Mouse (Mus musculus): ENCODE measurements at regions not wholly inside any gene's neighbourhood (a gene's known extent, or its start where the extent isn't known, plus 50 kb on each side); places are given as distances from the start of the nearest gene placed in this dataset.

DNA sequence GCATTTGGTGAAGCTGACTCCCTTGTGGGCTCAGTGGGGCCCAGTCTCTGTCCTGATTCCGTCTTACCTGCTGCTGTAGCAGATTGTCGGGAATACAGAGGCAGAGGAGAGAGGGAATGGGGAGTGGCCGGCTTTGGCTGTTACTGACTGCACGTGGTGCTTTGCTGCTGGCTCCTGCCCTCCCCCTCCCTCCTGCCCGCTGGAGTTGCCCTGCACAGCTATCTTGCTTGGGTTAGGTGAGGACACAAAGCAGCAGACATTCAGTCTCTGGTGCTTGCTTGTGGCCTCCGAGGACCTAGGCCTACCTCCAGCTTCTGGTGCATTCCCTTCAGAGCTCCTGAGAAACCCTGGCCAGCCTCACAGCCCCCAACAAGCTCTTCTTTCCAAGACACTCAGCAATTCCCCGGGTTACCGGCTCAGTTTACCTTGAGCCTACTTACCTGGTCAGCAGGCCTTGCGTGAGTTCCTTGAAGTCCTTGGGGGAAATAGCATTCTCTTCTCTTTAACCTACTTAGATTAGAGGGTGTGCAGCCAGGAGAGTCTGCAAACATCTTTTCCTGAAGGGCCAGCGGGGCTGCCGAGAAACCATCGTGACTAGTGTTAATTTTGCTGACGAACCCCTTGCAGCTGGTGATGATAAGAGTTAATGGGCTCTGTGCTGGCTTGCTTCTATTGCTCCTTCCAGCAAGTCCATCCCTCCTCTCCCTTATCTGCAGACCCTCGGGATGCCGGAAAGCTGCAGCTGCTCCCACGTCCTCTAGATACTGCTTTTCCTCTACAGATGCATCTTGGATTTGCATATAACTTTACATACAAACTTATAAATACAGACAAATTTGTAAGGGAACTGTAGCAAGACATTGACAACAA, 1176.2 kb upstream of the A1bg start:
- TF ChIP-seq POLR2A (IDR thresholded peaks at IDR 0.05; ENCODE audit: control insufficient read depth in 1 of 2, insufficient read depth in 1 of 2, low read depth in 1 of 2, low read length in 2 of 2, poor library complexity in 1 of 2) (no peak), EP300 (IDR thresholded peaks at IDR 0.05; ENCODE audit: low read depth in 1 of 2, low read length in 2 of 2) (no peak), ELF1 (IDR thresholded peaks at IDR 0.05; ENCODE audit: low read depth, low read length) (no peak), ZNF384 (IDR thresholded peaks at IDR 0.05; ENCODE audit: low read depth, low read length) (no peak), ZMIZ1 (IDR thresholded peaks at IDR 0.05; ENCODE audit: low read depth, low read length) (no peak), MAX (IDR thresholded peaks at IDR 0.05; ENCODE audit: low read length) (no peak), UBTF (IDR thresholded peaks at IDR 0.05; ENCODE audit: borderline replicate concordance, insufficient read depth, low read depth, low read length) (no peak), E2F4 (IDR thresholded peaks at IDR 0.05; ENCODE audit: borderline replicate concordance, low read depth, low read length) (no peak), MAFK (IDR thresholded peaks at IDR 0.05; ENCODE audit: borderline replicate concordance, low read depth, low read length) (no peak)
